Mouse (Mus musculus) stomach, embryonic 14.5 days (tissue): ENCODE results near the gene Stim1. TPM values are rescaled to one million over a fixed set of nuclear protein-coding genes. Genes with fewer than 3 reads are reported as not detected.

Experiments
- ATAC-seq: fragments of 200-750 bp; cut with Nextera tagmentation; 2 replicates; pipeline ENCODE4 v1.8.0; 2017; ENCODE audit warnings: low read depth, moderate TSS enrichment; ENCODE audit not compliant: insufficient number of reproducible peaks, insufficient read depth, low FRiP score
- H3K27ac ChIP-seq: fragments of 300-500 bp; sonication (generic); 2 replicates; pipeline ENCODE4 v1.5.1; 2014; ENCODE audit warnings: mild to moderate bottlenecking, low read length, moderate library complexity, mixed read lengths
- H3K27me3 ChIP-seq: fragments of 300-500 bp; sonication (generic); 2 replicates; pipeline ENCODE4 v1.6.1; 2014; ENCODE audit warnings: low read length, control low read depth, mixed read lengths; ENCODE audit not compliant: control insufficient read depth, insufficient read depth
- H3K36me3 ChIP-seq: fragments of 300-500 bp; sonication (generic); 2 replicates; pipeline ENCODE4 v1.6.1; 2014; ENCODE audit warnings: mild to moderate bottlenecking, control low read depth, low read length, moderate library complexity, mixed read lengths; ENCODE audit not compliant: control insufficient read depth, insufficient read depth
- H3K4me1 ChIP-seq: fragments of 300-500 bp; sonication (generic); 2 replicates; pipeline ENCODE4 v1.6.1; 2014; ENCODE audit warnings: low read length, control low read depth, mixed read lengths; ENCODE audit not compliant: control insufficient read depth, insufficient read depth
- H3K4me2 ChIP-seq: fragments of 300-500 bp; sonication (generic); replicated peaks from 2 replicates; pipeline ENCODE4 v1.6.1; 2014; ENCODE audit warnings: low read depth, low read length, control low read depth
- H3K4me3 ChIP-seq: fragments of 300-500 bp; sonication (generic); 2 replicates; pipeline ENCODE4 v1.5.1; 2014; ENCODE audit warnings: low read depth, low read length, control low read depth
- H3K9ac ChIP-seq: fragments of 300-500 bp; sonication (generic); replicated peaks from 2 replicates; pipeline ENCODE4 v1.6.1; 2014; ENCODE audit warnings: low read depth, mild to moderate bottlenecking, control low read depth, low read length, moderate library complexity, mixed read lengths
- H3K9me3 ChIP-seq: fragments of 300-500 bp; sonication (generic); 2 replicates; pipeline ENCODE4 v1.6.1; 2016; ENCODE audit warnings: low read depth, low read length, control low read depth; ENCODE audit not compliant: control insufficient read depth
- WGBS: fragments of 180-500 bp; shearing (Covaris S2); extraction: QIAGEN DNeasy Blood & Tissue Kit; methylation state at CpG from one replicate; pipeline ENCODE4 v1.1.7; 2014; 5-methylcytosine and 5-hydroxymethylcytosine counted together
- polyA plus RNA-seq: library from polyadenylated mRNA; unstranded; fragments of >200 nt; fragmentation: Nextera tagmentation; extraction: Ambion mirVana; gene quantifications from 2 replicates; pipeline ENCODE4 v1.2.1, GENCODE M21; 2014

Stim1 gene
- polyA plus RNA-seq, 1 experiment from 2014 or later, result 24.9 TPM

- Histone ChIP-seq H3K9ac (no peak overlapping the region), H3K9me3 (no peaks in the 10 kb centered on the region), H3K4me1 (peaks cover 8% of the 10 kb centered on the region; the same call in 1 of the 2 replicates), H3K4me2 (peak overlapping the region; percentile 17), H3K27me3 (no peaks in the 10 kb centered on the region), H3K27ac (no peak overlapping the region), H3K4me3 (peak overlapping the region; percentile 84; the same call in 1 of the 2 replicates), H3K36me3 (no peaks in the 10 kb centered on the region)
- 47% methylated on average over 14 of the region's 14 CpGs for WGBS
- ATAC-seq, result peak; percentile 21; the same call in 1 of the 2 replicates
These were observed 1.1 kb upstream of the Stim1 start for GRCm38 (mm10) chr7:102266401-102267042.

- Histone ChIP-seq H3K27me3 (no peaks in the 10 kb centered on the region), H3K9ac (peak overlapping the region; percentile 65), H3K36me3 (no peaks in the 10 kb centered on the region), H3K4me2 (peak overlapping the region; percentile 96), H3K27ac (0 out of 2 replicates have a peak overlapping the region, but pooled peaks have one; percentile 58), H3K4me3 (peak overlapping the region; percentile 84), H3K9me3 (no peaks in the 10 kb centered on the region), H3K4me1 (peaks cover 8% of the 10 kb centered on the region; the same call in 1 of the 2 replicates)
- ATAC-seq, result peak; percentile 87
- under 1% methylated on average over 34 of the region's 34 CpGs for WGBS
These were observed 460 bp upstream of the Stim1 start for GRCm38 (mm10) chr7:102267113-102267579.

- peak overlapping the region; percentile 96 for H3K4me2 ChIP-seq
- no peaks in the 10 kb centered on the region for H3K27me3 ChIP-seq
- peaks cover 8% of the 10 kb centered on the region; the same call in 1 of the 2 replicates for H3K4me1 ChIP-seq
- H3K36me3 ChIP-seq, result no peaks in the 10 kb centered on the region
- no peak for ATAC-seq
- H3K9ac ChIP-seq, result peak overlapping the region; percentile 65
- no peaks in the 10 kb centered on the region for H3K9me3 ChIP-seq
- peak overlapping the region; percentile 6; the same call in 1 of the 2 replicates for H3K27ac ChIP-seq
- H3K4me3 ChIP-seq, result peak overlapping the region; percentile 84
- 11% methylated on average over 12 of the region's 12 CpGs for WGBS
These were observed 766 bp downstream of the Stim1 start for GRCm38 (mm10) chr7:102268395-102268748.

- Histone ChIP-seq H3K27me3 (no peaks in the 10 kb centered on the region), H3K4me2 (no peak overlapping the region), H3K36me3 (no peaks in the 10 kb centered on the region), H3K4me3 (no peak overlapping the region), H3K9ac (no peak overlapping the region), H3K9me3 (no peaks in the 10 kb centered on the region), H3K4me1 (peaks cover 4% of the 10 kb centered on the region; the same call in 1 of the 2 replicates), H3K27ac (no peak overlapping the region)
- ATAC-seq, result no peak
- WGBS, result 60% methylated on average over 3 of the region's 3 CpGs
These were observed 4.9 kb downstream of the Stim1 start for GRCm38 (mm10) chr7:102272422-102272948.

- no peaks in the 10 kb centered on the region for H3K9me3 ChIP-seq
- no peak overlapping the region for H3K27ac ChIP-seq
- 80% methylated on average over 1 of the region's 1 CpGs for WGBS
- H3K4me1 ChIP-seq, result no peaks in the 10 kb centered on the region
- no peak overlapping the region for H3K4me2 ChIP-seq
- no peak overlapping the region for H3K9ac ChIP-seq
- H3K4me3 ChIP-seq, result no peak overlapping the region
- H3K27me3 ChIP-seq, result no peaks in the 10 kb centered on the region
- no peak for ATAC-seq
- H3K36me3 ChIP-seq, result no peaks in the 10 kb centered on the region
These were observed 13.8 kb downstream of the Stim1 start for GRCm38 (mm10) chr7:102281403-102281802.

GRCm38 (mm10) chr7:102282261-102282660 lies 14.7 kb downstream of the Stim1 start:
- no peak overlapping the region for H3K9ac ChIP-seq
- no peaks in the 10 kb centered on the region for H3K9me3 ChIP-seq
- ATAC-seq, result no peak
- H3K4me3 ChIP-seq, result no peak overlapping the region
- H3K27me3 ChIP-seq, result no peaks in the 10 kb centered on the region
- WGBS, result 55% methylated on average over 5 of the region's 5 CpGs
- no peak overlapping the region for H3K27ac ChIP-seq
- no peaks in the 10 kb centered on the region for H3K36me3 ChIP-seq
- no peak overlapping the region for H3K4me2 ChIP-seq
- H3K4me1 ChIP-seq, result no peaks in the 10 kb centered on the region

- Histone ChIP-seq H3K27ac (no peak overlapping the region), H3K9me3 (no peaks in the 10 kb centered on the region), H3K36me3 (no peaks in the 10 kb centered on the region), H3K9ac (no peak overlapping the region), H3K4me3 (no peak overlapping the region), H3K27me3 (no peaks in the 10 kb centered on the region), H3K4me1 (no peaks in the 10 kb centered on the region), H3K4me2 (no peak overlapping the region)
- no peak for ATAC-seq
- WGBS, result 85% methylated on average over 6 of the region's 6 CpGs
These were observed 21.9 kb downstream of the Stim1 start for GRCm38 (mm10) chr7:102289466-102289865.

- Histone ChIP-seq H3K9me3 (no peaks in the 10 kb centered on the region), H3K4me1 (no peaks in the 10 kb centered on the region), H3K27ac (no peak overlapping the region), H3K9ac (no peak overlapping the region), H3K36me3 (no peaks in the 10 kb centered on the region), H3K4me2 (no peak overlapping the region), H3K27me3 (no peaks in the 10 kb centered on the region), H3K4me3 (no peak overlapping the region)
- no peak for ATAC-seq
- WGBS, result 80% methylated on average over 3 of the region's 3 CpGs
These were observed 24.6 kb downstream of the Stim1 start for GRCm38 (mm10) chr7:102292228-102292627.
